Mouse (Mus musculus): ENCODE measurements at regions not wholly inside any gene's neighbourhood (a gene's known extent, or its start where the extent isn't known, plus 50 kb on each side); places are given as distances from the start of the nearest gene placed in this dataset.

DNA sequence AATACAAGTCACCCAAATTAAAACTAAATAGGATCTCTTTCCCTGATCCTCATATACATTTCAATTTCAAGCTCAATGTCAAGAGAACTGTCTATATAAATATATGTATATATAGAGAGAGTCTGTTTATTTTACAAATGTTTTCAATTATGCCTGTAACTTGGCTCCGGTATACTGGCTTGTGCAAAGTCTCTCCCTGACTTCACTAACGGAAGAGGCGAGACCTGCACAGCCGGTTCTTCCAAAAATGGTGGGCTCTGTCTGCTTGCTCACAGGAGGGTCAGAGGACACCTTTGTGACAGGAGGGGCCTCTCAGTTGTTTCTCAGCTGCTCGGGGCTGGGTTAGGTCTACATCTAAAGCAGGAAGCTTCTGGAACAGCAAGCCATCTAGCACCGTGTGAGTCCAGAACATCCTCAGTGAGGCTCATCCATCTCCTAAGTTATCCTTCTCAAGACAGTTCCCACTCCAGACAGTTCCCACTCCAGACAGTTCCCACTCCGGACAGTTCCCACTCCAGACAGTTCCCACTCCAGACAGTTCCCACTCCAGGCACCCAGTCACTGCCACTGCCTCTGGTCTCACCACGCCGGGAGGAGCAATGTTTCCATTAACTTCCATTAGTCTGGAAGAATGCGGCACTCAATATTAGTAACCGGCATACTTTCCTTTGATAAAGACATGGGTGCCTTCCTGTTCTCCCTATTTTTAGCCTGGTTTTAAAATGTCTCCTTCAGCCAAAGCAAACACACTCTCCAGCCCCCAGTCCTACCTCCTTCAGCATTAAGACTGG is 148.4 kb upstream of the Nfe2l3 start:
- WGBS, result 67% methylated on average over 11 of the region's 11 CpGs
- no peaks in the 10 kb centered on the region; the same call in none of the 2 replicates for H3K4me1 ChIP-seq (ENCODE audit: control insufficient read depth, insufficient read depth, low read length)
- ATAC-seq (replicated peaks; ENCODE audit: insufficient number of reproducible peaks, low FRiP score, low TSS enrichment, low read depth), result no peak
- no peak overlapping the region for H3K27ac ChIP-seq (replicated peaks; ENCODE audit: low read depth, low read length)
- peak; percentile 36 for DNase-seq (ENCODE audit: low spot score)
- no peaks in the 10 kb centered on the region for H3K36me3 ChIP-seq (replicated peaks; ENCODE audit: control insufficient read depth, insufficient read depth, low read depth, low read length)
- no peaks in the 10 kb centered on the region for H3K9me3 ChIP-seq (replicated peaks; ENCODE audit: control insufficient read depth, low read length)
- no peak overlapping the region for H3K9ac ChIP-seq (replicated peaks; ENCODE audit: low read length)
- H3K4me2 ChIP-seq (ENCODE audit: low read depth, low read length), result no peak overlapping the region
- H3K27me3 ChIP-seq (ENCODE audit: control insufficient read depth, insufficient read depth, low read length), result no peaks in the 10 kb centered on the region
- H3K4me3 ChIP-seq (ENCODE audit: low read depth, low read length), result no peak overlapping the region

DNA sequence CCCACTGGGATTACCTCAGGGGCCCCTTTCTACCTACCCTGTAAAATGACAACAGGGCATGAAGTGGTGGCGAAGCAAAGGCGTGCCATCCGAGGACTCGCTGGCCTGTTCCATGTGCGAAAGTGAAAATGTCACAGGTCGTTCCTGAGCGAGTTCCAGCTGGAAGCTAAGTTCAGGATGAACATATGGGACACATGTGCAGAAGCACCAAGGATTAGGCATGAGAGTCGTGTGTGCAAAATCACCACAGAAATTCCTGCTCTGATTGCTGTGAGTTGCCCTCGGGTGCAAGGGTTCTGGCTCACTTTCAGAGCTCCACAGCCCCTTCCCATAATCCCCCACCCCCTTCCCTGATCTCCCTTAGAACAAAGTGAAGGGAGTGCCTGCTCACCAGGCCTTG is 147.6 kb upstream of the Nfe2l3 start:
- Histone ChIP-seq H3K9ac (replicated peaks; ENCODE audit: low read length) (no peak overlapping the region), H3K27me3 (ENCODE audit: control insufficient read depth, insufficient read depth, low read length) (no peaks in the 10 kb centered on the region), H3K27ac (replicated peaks; ENCODE audit: low read depth, low read length) (no peak overlapping the region), H3K4me3 (ENCODE audit: low read depth, low read length) (no peak overlapping the region), H3K36me3 (replicated peaks; ENCODE audit: control insufficient read depth, insufficient read depth, low read depth, low read length) (no peaks in the 10 kb centered on the region), H3K9me3 (replicated peaks; ENCODE audit: control insufficient read depth, low read length) (no peaks in the 10 kb centered on the region), H3K4me2 (ENCODE audit: low read depth, low read length) (no peak overlapping the region), H3K4me1 (ENCODE audit: control insufficient read depth, insufficient read depth, low read length) (no peaks in the 10 kb centered on the region; the same call in none of the 2 replicates)
- 68% methylated on average over 9 of the region's 9 CpGs for WGBS
- no peak for ATAC-seq (replicated peaks; ENCODE audit: insufficient number of reproducible peaks, low FRiP score, low TSS enrichment, low read depth)
- DNase-seq (ENCODE audit: low spot score), result peak; percentile 19

DNA sequence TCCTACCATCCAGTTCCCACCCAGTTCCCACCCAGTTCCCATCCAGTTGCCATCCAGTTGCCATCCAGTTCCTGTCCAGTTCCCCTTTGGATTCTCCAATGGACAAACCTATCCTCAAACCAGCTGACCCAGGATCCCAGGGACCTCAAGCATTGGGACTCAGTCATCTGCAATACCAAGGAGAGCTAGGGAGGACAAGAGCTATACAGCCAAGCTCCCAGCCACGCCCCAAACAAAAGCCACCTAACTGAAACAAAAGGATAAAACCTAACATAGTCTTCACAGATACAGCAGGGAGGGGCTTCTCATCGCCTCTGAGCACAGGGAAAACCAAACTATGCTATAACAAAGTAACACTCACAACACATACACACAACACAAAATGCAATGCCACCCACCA is 145.6 kb upstream of the Nfe2l3 start:
- Histone ChIP-seq H3K4me1 (ENCODE audit: control insufficient read depth, insufficient read depth, low read length) (no peaks in the 10 kb centered on the region; the same call in none of the 2 replicates), H3K27me3 (ENCODE audit: control insufficient read depth, insufficient read depth, low read length) (no peaks in the 10 kb centered on the region), H3K9ac (replicated peaks; ENCODE audit: low read length) (no peak overlapping the region), H3K4me2 (ENCODE audit: low read depth, low read length) (no peak overlapping the region), H3K4me3 (ENCODE audit: low read depth, low read length) (no peak overlapping the region), H3K36me3 (replicated peaks; ENCODE audit: control insufficient read depth, insufficient read depth, low read depth, low read length) (no peaks in the 10 kb centered on the region), H3K27ac (replicated peaks; ENCODE audit: low read depth, low read length) (no peak overlapping the region), H3K9me3 (replicated peaks; ENCODE audit: control insufficient read depth, low read length) (no peaks in the 10 kb centered on the region)
- ATAC-seq (replicated peaks; ENCODE audit: insufficient number of reproducible peaks, low FRiP score, low TSS enrichment, low read depth), result no peak
- WGBS, result 71% methylated on average over 2 of the region's 2 CpGs
- no peak for DNase-seq (ENCODE audit: low spot score)

DNA sequence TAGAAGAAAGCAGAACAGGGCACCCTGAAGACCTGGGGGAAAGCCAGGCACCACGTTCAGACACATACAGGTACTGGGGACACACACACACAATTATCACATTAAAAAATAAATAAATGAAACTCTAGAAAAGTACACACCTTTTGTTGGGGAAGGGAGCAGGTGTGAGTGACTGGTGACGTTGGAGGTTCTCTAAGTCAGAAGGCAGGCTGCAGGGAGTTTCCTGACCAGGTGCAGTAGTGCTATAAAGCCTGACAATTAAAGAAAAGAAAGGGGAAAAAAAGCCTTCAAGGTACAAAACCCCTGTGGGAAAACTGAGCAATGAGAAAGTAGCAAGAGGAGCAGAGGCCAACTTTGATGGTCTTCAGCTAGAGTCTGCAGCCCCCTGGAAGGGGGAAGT is 145.1 kb upstream of the Nfe2l3 start:
- 71% methylated on average over 2 of the region's 2 CpGs for WGBS
- no peaks in the 10 kb centered on the region for H3K36me3 ChIP-seq (replicated peaks; ENCODE audit: control insufficient read depth, insufficient read depth, low read depth, low read length)
- H3K9me3 ChIP-seq (replicated peaks; ENCODE audit: control insufficient read depth, low read length), result no peaks in the 10 kb centered on the region
- H3K4me1 ChIP-seq (ENCODE audit: control insufficient read depth, insufficient read depth, low read length), result no peaks in the 10 kb centered on the region; the same call in none of the 2 replicates
- no peak overlapping the region for H3K4me3 ChIP-seq (ENCODE audit: low read depth, low read length)
- DNase-seq (ENCODE audit: low spot score), result no peak
- no peaks in the 10 kb centered on the region for H3K27me3 ChIP-seq (ENCODE audit: control insufficient read depth, insufficient read depth, low read length)
- no peak overlapping the region for H3K4me2 ChIP-seq (ENCODE audit: low read depth, low read length)
- no peak overlapping the region for H3K27ac ChIP-seq (replicated peaks; ENCODE audit: low read depth, low read length)
- no peak for ATAC-seq (replicated peaks; ENCODE audit: insufficient number of reproducible peaks, low FRiP score, low TSS enrichment, low read depth)
- no peak overlapping the region for H3K9ac ChIP-seq (replicated peaks; ENCODE audit: low read length)

DNA sequence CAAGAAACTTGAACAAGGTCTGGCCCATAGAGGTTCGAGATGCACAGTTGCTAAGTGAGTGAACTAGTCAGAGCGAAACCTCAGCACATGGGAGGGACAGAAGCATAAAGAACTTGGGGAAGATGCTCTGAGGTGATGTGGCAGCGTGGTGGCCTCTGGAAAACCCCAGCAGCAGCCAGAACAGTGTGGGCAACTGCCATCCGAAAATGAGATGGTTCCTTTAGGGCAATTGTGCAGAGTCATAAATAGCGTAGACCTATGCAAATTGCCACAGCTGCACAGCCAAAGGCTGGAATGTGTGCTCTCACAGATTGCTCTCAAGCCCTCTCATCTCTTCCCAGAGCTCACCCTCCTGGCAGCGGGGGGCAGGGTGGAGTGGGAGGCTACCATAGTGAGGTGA is 144.7 kb upstream of the Nfe2l3 start:
- no peak overlapping the region for H3K9ac ChIP-seq (replicated peaks; ENCODE audit: low read length)
- no peak overlapping the region for H3K27ac ChIP-seq (replicated peaks; ENCODE audit: low read depth, low read length)
- WGBS, result 65% methylated on average over 6 of the region's 6 CpGs
- no peak overlapping the region for H3K4me2 ChIP-seq (ENCODE audit: low read depth, low read length)
- ATAC-seq (replicated peaks; ENCODE audit: insufficient number of reproducible peaks, low FRiP score, low TSS enrichment, low read depth) (no peak), DNase-seq (ENCODE audit: low spot score) (no peak)
- no peaks in the 10 kb centered on the region for H3K9me3 ChIP-seq (replicated peaks; ENCODE audit: control insufficient read depth, low read length)
- no peaks in the 10 kb centered on the region; the same call in none of the 2 replicates for H3K4me1 ChIP-seq (ENCODE audit: control insufficient read depth, insufficient read depth, low read length)
- no peak overlapping the region for H3K4me3 ChIP-seq (ENCODE audit: low read depth, low read length)
- no peaks in the 10 kb centered on the region for H3K27me3 ChIP-seq (ENCODE audit: control insufficient read depth, insufficient read depth, low read length)
- H3K36me3 ChIP-seq (replicated peaks; ENCODE audit: control insufficient read depth, insufficient read depth, low read depth, low read length), result no peaks in the 10 kb centered on the region

DNA sequence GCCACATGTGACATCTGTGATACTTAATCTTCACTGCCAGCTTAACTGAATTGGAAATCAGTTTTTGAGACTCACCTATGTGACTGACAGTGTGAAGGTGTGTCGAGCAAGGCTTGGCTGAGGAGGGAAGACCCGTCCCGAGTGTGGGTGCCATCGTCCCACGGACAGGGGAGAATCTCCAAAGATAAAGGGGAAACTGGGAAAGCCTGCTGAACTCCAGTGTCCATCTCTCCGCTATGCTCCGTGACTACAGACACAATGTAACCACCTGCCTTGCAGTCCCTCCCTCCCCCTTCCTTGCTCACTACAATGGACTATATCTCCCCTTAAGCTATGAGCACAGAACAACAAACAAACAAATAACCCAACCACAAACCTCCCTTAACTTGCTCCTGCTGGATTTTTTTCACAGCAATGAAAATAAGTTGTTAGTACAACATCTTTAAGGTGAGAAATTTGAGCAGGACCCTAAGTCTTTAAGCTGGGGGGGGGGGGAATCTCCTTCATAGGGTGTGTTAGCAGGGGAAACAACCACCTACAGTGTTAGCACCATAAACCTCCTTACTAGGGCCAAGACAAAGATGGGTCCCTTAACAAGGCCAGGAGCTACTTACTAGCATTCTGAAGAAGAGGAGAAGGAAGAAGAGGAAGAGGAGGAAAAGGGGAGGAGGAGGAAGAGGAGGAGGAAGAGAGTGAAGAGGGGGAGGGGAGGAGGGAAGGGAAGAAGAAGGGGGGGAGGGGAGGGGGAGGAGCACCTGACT is 144.0 kb upstream of the Nfe2l3 start:
- Histone ChIP-seq H3K4me1 (ENCODE audit: control insufficient read depth, insufficient read depth, low read length) (no peaks in the 10 kb centered on the region; the same call in none of the 2 replicates), H3K4me3 (ENCODE audit: low read depth, low read length) (no peak overlapping the region), H3K9me3 (replicated peaks; ENCODE audit: control insufficient read depth, low read length) (no peaks in the 10 kb centered on the region), H3K4me2 (ENCODE audit: low read depth, low read length) (no peak overlapping the region), H3K27me3 (ENCODE audit: control insufficient read depth, insufficient read depth, low read length) (no peaks in the 10 kb centered on the region), H3K36me3 (replicated peaks; ENCODE audit: control insufficient read depth, insufficient read depth, low read depth, low read length) (no peaks in the 10 kb centered on the region), H3K9ac (replicated peaks; ENCODE audit: low read length) (no peak overlapping the region), H3K27ac (replicated peaks; ENCODE audit: low read depth, low read length) (no peak overlapping the region)
- no peak for DNase-seq (ENCODE audit: low spot score)
- no peak for ATAC-seq (replicated peaks; ENCODE audit: insufficient number of reproducible peaks, low FRiP score, low TSS enrichment, low read depth)
- WGBS, result 77% methylated on average over 7 of the region's 7 CpGs

DNA sequence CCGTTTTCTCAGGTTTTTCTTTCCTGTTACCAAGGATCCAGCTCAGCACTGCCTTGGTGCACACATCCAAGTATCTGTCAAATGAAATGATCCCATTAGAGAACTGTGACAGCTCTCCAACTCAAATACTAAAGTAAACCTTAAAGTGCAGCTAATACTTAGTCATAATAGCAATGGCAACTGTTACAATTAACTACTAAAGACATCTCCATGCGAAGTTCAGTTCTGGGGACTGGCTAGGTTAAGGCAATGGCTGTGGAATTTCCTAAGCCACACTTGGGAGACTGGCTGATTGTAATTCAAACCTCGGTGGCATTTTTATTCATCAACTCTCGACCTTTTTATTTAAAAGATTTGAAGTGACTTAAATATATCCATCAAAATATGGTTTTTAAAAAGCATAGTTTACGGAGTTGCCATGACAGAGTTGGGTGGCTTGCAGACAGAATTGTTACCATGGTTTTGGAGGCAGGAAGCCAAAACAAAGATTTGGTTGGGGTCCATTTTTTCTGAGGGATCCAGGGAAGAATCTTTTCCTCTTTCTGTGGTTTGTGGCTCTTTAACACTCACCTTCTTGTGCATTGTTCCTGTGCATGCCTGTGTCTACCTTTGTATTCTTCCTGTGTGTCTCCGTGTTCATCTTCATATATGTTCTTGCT is 143.3 kb upstream of the Nfe2l3 start:
- no peak overlapping the region for H3K9ac ChIP-seq (replicated peaks; ENCODE audit: low read length)

More for the DNA sequence above, 143.3 kb upstream of the Nfe2l3 start:
- Histone ChIP-seq H3K4me3 (ENCODE audit: low read depth, low read length) (no peak overlapping the region), H3K36me3 (replicated peaks; ENCODE audit: control insufficient read depth, insufficient read depth, low read depth, low read length) (no peaks in the 10 kb centered on the region), H3K9me3 (replicated peaks; ENCODE audit: control insufficient read depth, low read length) (no peaks in the 10 kb centered on the region), H3K27ac (replicated peaks; ENCODE audit: low read depth, low read length) (no peak overlapping the region), H3K4me1 (ENCODE audit: control insufficient read depth, insufficient read depth, low read length) (no peaks in the 10 kb centered on the region; the same call in none of the 2 replicates), H3K4me2 (ENCODE audit: low read depth, low read length) (no peak overlapping the region), H3K27me3 (ENCODE audit: control insufficient read depth, insufficient read depth, low read length) (no peaks in the 10 kb centered on the region)
- DNase-seq (ENCODE audit: low spot score), result no peak
- no peak for ATAC-seq (replicated peaks; ENCODE audit: insufficient number of reproducible peaks, low FRiP score, low TSS enrichment, low read depth)
- WGBS, result 75% methylated on average over 6 of the region's 6 CpGs

Data from embryonic facial prominence, embryonic 11.5 days (tissue).